In the genomic region with DNA sequence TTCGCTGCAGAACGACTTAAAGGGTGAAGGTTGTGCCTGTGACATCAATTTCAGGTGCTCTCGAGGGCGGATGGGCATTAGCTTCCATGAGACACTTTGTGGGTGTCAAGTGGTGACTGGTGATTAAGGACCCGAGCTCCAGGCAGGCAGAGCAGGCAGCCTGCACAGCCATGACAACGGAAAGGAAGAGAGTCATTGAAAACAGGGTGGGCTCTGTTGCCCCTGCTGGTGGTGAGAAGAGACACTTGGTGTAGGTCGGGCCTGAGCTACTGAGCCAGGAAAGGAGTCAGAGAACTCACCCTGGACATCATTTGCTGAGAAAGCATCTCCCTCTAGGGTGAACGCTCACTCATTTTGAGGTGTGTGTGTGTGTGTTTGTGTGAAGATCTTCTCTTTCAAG, we compare ENCODE assay signal across 26 mouse cellular contexts.
DNase-seq lines count a peak whose midpoint lies in the region; ATAC-seq and TF ChIP-seq lines count a peak whose summit lies in the region.
"Had no signal": no experiment of that assay in that cellular context is flagged by ENCODE, and none has a peak within 500 bp of the region (broad histone marks: within the 10 kb centered on the region; RNA-seq: fewer than 3 reads in every experiment).

No protein-coding gene starts in this region.

- no peak overlapping the region for H3K4me2 ChIP-seq in lung, postnatal 0 days (replicated peaks; ENCODE audit: low read depth, low read length)
- H3K4me2 ChIP-seq: embryonic facial prominence, embryonic 15.5 days; heart, embryonic 15.5 days; intestine, embryonic 15.5 days; liver, embryonic 15.5 days; midbrain, embryonic 13.5 days; neural tube, embryonic 12.5 days had no signal

- no peaks in the 10 kb centered on the region for H3K9me3 ChIP-seq in lung, postnatal 0 days (ENCODE audit: low read length)
- H3K9me3 ChIP-seq: embryonic facial prominence, embryonic 15.5 days; heart, embryonic 15.5 days; hindbrain, embryonic 10.5 days; intestine, embryonic 15.5 days; limb, embryonic 10.5 days; liver, embryonic 15.5 days; midbrain, embryonic 13.5 days; neural tube, embryonic 12.5 days had no signal

- no peak for ATAC-seq in lung, postnatal 0 days
- ATAC-seq: activated CD4-positive, CD25-positive, alpha-beta regulatory T cell, adult 4 months; forebrain, embryonic 14.5 days; hindbrain, embryonic 16.5 days; intestine, embryonic 15.5 days; midbrain, embryonic 13.5 days had no signal

- H3K4me3 ChIP-seq in lung, postnatal 0 days (ENCODE audit: low read depth, low read length) = no peak overlapping the region
- H3K4me3 ChIP-seq: embryonic facial prominence, embryonic 15.5 days; heart, embryonic 15.5 days; hindbrain, embryonic 10.5 days; intestine, embryonic 15.5 days; limb, embryonic 10.5 days; liver, embryonic 15.5 days; megakaryocyte, embryonic 14.5 days; midbrain, embryonic 13.5 days; neural tube, embryonic 12.5 days had no signal

- TF ChIP-seq CTCF in lung, postnatal 0 days (IDR thresholded peaks at IDR 0.05) = no peak

- WGBS in lung, postnatal 0 days = 69% methylated on average over 8 of the region's 8 CpGs

- H3K9ac ChIP-seq in lung, postnatal 0 days (replicated peaks; ENCODE audit: low read depth) = no peak overlapping the region
- H3K9ac ChIP-seq: embryonic facial prominence, embryonic 15.5 days; heart, embryonic 15.5 days; intestine, embryonic 15.5 days; liver, embryonic 15.5 days; midbrain, embryonic 13.5 days; neural tube, embryonic 12.5 days had no signal

- H3K4me1 ChIP-seq in lung, postnatal 0 days (ENCODE audit: insufficient read depth, low read depth, low read length) = no peaks in the 10 kb centered on the region
- H3K4me1 ChIP-seq: intestine, embryonic 15.5 days; liver, embryonic 15.5 days; megakaryocyte, embryonic 14.5 days; midbrain, embryonic 13.5 days; neural tube, embryonic 12.5 days had no signal

- DNase-seq in heart, postnatal 4 days = peak; percentile 29
- no peak for DNase-seq in heart, adult 18-20 months
- peak; percentile 20 for DNase-seq in lung, postnatal 14 days
- DNase-seq in lung, postnatal 0 days (ENCODE audit: low spot score) = no peak
- peak; percentile 45 for DNase-seq in thymus, postnatal 14 days
- DNase-seq in thymus, postnatal 0 days (ENCODE audit: low spot score) = no peak
- DNase-seq in embryo, embryonic 10 days (ENCODE audit: low spot score) = no peak
- DNase-seq: adrenal gland, adult 8-10 months; cerebellum, adult 2 months; gastrocnemius, postnatal 25 days; kidney, adult 8-10 months; kidney, postnatal 14 days; liver; right cerebral cortex, adult 18-20 months had no signal

- no peaks in the 10 kb centered on the region for H3K27me3 ChIP-seq in lung, postnatal 0 days (replicated peaks; ENCODE audit: insufficient read depth, low read length)
- H3K27me3 ChIP-seq: embryonic facial prominence, embryonic 15.5 days; heart, embryonic 15.5 days; intestine, embryonic 15.5 days; liver, embryonic 15.5 days; megakaryocyte, embryonic 14.5 days; midbrain, embryonic 13.5 days; neural tube, embryonic 12.5 days had no signal

- no peak overlapping the region for H3K27ac ChIP-seq in lung, postnatal 0 days (ENCODE audit: low read length)
- H3K27ac ChIP-seq: embryonic facial prominence, embryonic 15.5 days; heart, embryonic 15.5 days; hindbrain, embryonic 10.5 days; intestine, embryonic 15.5 days; limb, embryonic 10.5 days; liver, embryonic 15.5 days; midbrain, embryonic 13.5 days; neural tube, embryonic 12.5 days had no signal

- no peaks in the 10 kb centered on the region for H3K36me3 ChIP-seq in lung, postnatal 0 days (ENCODE audit: insufficient read depth, low read length)
- H3K36me3 ChIP-seq: embryonic facial prominence, embryonic 15.5 days; heart, embryonic 15.5 days; hindbrain, embryonic 10.5 days; intestine, embryonic 15.5 days; limb, embryonic 10.5 days; liver, embryonic 15.5 days; midbrain, embryonic 13.5 days; neural tube, embryonic 12.5 days had no signal

- no peak for TF ChIP-seq EP300 in lung, postnatal 0 days (IDR thresholded peaks at IDR 0.05)

Comparison
In these comparisons a context has a peak if more than half of its experiments do, and no peak if none do; other contexts are left out.
1. DNase-seq: peak in heart, postnatal 4 days (single experiment), lung, postnatal 14 days (single experiment) and thymus, postnatal 14 days (single experiment); none in heart, adult 18-20 months (0 of 2), lung, postnatal 0 days (single experiment), thymus, postnatal 0 days (single experiment) and embryo, embryonic 10 days (single experiment).